Mouse (Mus musculus): ENCODE data around the gene Tcp11l2.

DNA sequence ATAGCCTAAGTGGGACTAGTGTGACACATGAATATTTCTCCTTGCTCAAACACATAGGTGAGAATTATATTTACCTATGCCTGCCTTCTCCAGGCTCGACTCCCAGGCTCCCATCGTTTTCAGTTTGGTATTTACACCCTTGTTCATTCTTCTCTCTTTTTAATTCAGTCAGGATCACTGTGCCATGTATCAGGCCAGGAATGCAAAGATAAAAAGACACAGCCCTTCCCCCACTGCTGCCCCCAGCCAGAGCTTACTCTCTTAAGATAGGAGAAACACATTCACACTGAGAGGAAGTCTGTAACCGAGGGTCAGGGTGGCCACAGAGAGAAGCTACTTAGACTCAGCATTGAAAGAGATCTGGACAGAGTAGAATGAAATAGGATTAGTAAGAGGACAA, 35.2 kb downstream of the Tcp11l2 start:
- TF ChIP-seq POLR2A (IDR thresholded peaks at IDR 0.05; ENCODE audit: insufficient read length, low read depth) (no peak), MAX (IDR thresholded peaks at IDR 0.05; ENCODE audit: low read depth) (no peak)

All from myocyte (in vitro differentiated cells).